Mouse (Mus musculus): ENCODE data around the gene Yjefn3.

GRCm38 (mm10) chr8:69950300-69950699 lies 47.8 kb upstream of the Yjefn3 start:
- TF ChIP-seq CTCF (IDR thresholded peaks at IDR 0.05) (no peak), EP300 (IDR thresholded peaks at IDR 0.05; ENCODE audit: insufficient read depth, low read depth, low read length) (no peak), POLR2A (IDR thresholded peaks at IDR 0.05; ENCODE audit: insufficient read depth, low read depth, low read length) (no peak)
